Mouse (Mus musculus) adrenal gland, postnatal 10 days (tissue): ENCODE measurements around the gene Tmigd3. TPM values are rescaled to one million over a fixed set of nuclear protein-coding genes. Genes with fewer than 3 reads are reported as not detected.

ENCODE experiments used
- DNase-seq: peaks from one replicate; pipeline ENCODE4 v3.0.0; 2021; ENCODE audit warnings: mixed read lengths
- total RNA-seq, 2 experiments: library from RNA; stranded (reverse); gene quantifications; 2 replicates each; pipeline ENCODE4 v1.2.3; 2021

Tmigd3 gene
- total RNA-seq, 2 experiments from 2014 or later, result 0.33 TPM; not detected in 1

- DNase-seq, result no peak
Measured at GRCm38 (mm10) chr3:105933926-105934325, 63.2 kb downstream of the Tmigd3 start.

- DNase-seq, result peak; percentile 81
Measured at GRCm38 (mm10) chr3:105935033-105935432, 64.3 kb downstream of the Tmigd3 start.

GRCm38 (mm10) chr3:105936111-105936510 is 65.4 kb downstream of the Tmigd3 start:
- no peak for DNase-seq

- no peak for DNase-seq
Measured at GRCm38 (mm10) chr3:105951348-105951747, 80.6 kb downstream of the Tmigd3 start.

- DNase-seq, result no peak
Measured at GRCm38 (mm10) chr3:105957235-105957634, 86.5 kb downstream of the Tmigd3 start.

- no peak for DNase-seq
Measured at GRCm38 (mm10) chr3:105958204-105958603, 87.5 kb downstream of the Tmigd3 start.

- DNase-seq, result peak; percentile 97
Measured at GRCm38 (mm10) chr3:105958974-105959580, 88.4 kb downstream of the Tmigd3 start, which contains the start of gene Wdr77. TSS of gene Wdr77 (plus strand) at chr3:105959369.

GRCm38 (mm10) chr3:105959585-105959984 is 88.9 kb downstream of the Tmigd3 start:
- DNase-seq, result no peak

GRCm38 (mm10) chr3:105959999-105960398 is 89.3 kb downstream of the Tmigd3 start, which contains the start of gene Atp5f1:
TSS of gene Atp5f1 (minus strand) at chr3:105960099.
- no peak for DNase-seq

- DNase-seq, result no peak
Measured at GRCm38 (mm10) chr3:105960700-105961099, 90.0 kb downstream of the Tmigd3 start.

- no peak for DNase-seq
Measured at GRCm38 (mm10) chr3:105971831-105972446, 101.2 kb downstream of the Tmigd3 start.

GRCm38 (mm10) chr3:105973411-105973810 is 102.7 kb downstream of the Tmigd3 start, which contains the start of gene Ovgp1:
TSS of gene Ovgp1 (plus strand) at chr3:105973711.
- DNase-seq, result no peak

Other genes starting within 250 kb of the Tmigd3 start
- gene Ddx20, start 183.3 kb upstream of the Tmigd3 start, total RNA-seq, result 10 to 100 TPM; 17.0 to 17.3 TPM
- 1 to 10 TPM; 3.2 to 5.8 TPM for gene Inka2, start 166.3 kb upstream of the Tmigd3 start, total RNA-seq
- gene Rap1a, start 69.6 kb upstream of the Tmigd3 start, total RNA-seq, result 100 to 1,000 TPM; 167 to 181 TPM
- under 1 TPM in 1 of 2 experiments, not detected in 1; 0.54 TPM for gene Adora3, start within 50 bp of the Tmigd3 start, total RNA-seq
- gene I830077J02Rik, start 61.8 kb downstream of the Tmigd3 start, total RNA-seq, result 1 to 10 TPM; 1.6 TPM
- gene Wdr77, start 88.5 kb downstream of the Tmigd3 start, total RNA-seq, result 10 to 100 TPM; 59.0 to 60.8 TPM
- gene Atp5f1, start 89.2 kb downstream of the Tmigd3 start, total RNA-seq, result 100 to 1,000 TPM; 533 to 569 TPM
- 1 to 10 TPM in 1 of 2 experiments, under 1 TPM in 1; 0.75 to 2.8 TPM for gene Ovgp1, start 102.8 kb downstream of the Tmigd3 start, total RNA-seq
- not detected for gene Pifo, start 143.7 kb downstream of the Tmigd3 start, total RNA-seq
- not detected for gene Chil5, start 161.9 kb downstream of the Tmigd3 start, total RNA-seq
- gene Chia1, start 242.3 kb downstream of the Tmigd3 start, total RNA-seq, result not detected